13 mouse cellular contexts compared by ENCODE assay signal in the genomic region with DNA sequence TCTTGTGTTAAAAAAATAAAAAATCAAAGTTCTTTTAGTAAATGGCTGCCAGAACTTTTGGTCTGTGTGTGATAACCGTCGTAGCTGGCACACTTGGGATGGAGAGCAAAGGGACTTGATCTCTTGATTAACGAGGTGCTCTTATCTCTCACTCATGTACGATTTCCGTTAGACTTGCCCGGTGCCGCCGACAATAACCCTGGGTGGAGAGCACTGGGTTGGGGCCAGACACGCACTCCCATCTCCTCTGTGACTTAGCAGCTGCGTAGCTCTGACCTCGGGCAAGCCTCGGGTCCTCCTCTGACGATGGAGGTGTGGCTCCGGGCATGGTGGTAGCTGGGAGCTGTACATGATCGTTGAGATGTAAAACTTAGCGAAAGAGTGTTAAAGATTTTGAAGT. TPM values are rescaled to one million over a fixed set of nuclear protein-coding genes. Genes with fewer than 3 reads are reported as not detected.
A peak's percentile ranks its signal among the peaks of the same experiment; 100 is the strongest.
DNase-seq lines count a peak whose midpoint lies in the region; ATAC-seq and TF ChIP-seq lines count a peak whose summit lies in the region.
"Had no signal": no experiment of that assay in that cellular context is flagged by ENCODE, and none has a peak within 500 bp of the region (broad histone marks: within the 10 kb centered on the region; RNA-seq: fewer than 3 reads in every experiment).

No protein-coding gene starts in this region.

- peak overlapping the region; percentile 43 for H3K4me3 ChIP-seq in gastrocnemius, adult 2 months
- H3K4me3 ChIP-seq in midbrain, embryonic 11.5 days (ENCODE audit: low read depth, low read length) = no peak overlapping the region
- H3K4me3 ChIP-seq: neural tube, embryonic 13.5 days had no signal

- no peaks in the 10 kb centered on the region for H3K9me3 ChIP-seq in midbrain, embryonic 11.5 days (ENCODE audit: control insufficient read depth, low read length)
- H3K9me3 ChIP-seq: neural tube, embryonic 13.5 days had no signal

- peak; percentile 48 for ATAC-seq in common myeloid progenitor, adult 5-6 weeks (replicated peaks; ENCODE audit: low read depth, poor library complexity, severe bottlenecking)
- ATAC-seq in midbrain, embryonic 11.5 days (ENCODE audit: low FRiP score) = no peak

- peak overlapping the region; percentile 96 for H3K27ac ChIP-seq in gastrocnemius, adult 2 months
- H3K27ac ChIP-seq in midbrain, embryonic 11.5 days (ENCODE audit: low read depth, low read length) = no peak overlapping the region

- no peak for TF ChIP-seq CTCF in gastrocnemius, adult 2 months (IDR thresholded peaks at IDR 0.05)

- DNase-seq in gastrocnemius, adult 2 months = peak; percentile 64
- DNase-seq in gastrocnemius, postnatal 14 days = no peak
- DNase-seq in kidney, postnatal 14 days = peak; percentile 64
- peak; percentile 53 for DNase-seq in lung, postnatal 14 days
- no peak for DNase-seq in T-cell, adult 2 months (ENCODE audit: low spot score)
- DNase-seq in thymus, postnatal 0 days (ENCODE audit: low spot score) = no peak
- no peak for DNase-seq in midbrain, embryonic 11.5 days (ENCODE audit: low spot score, missing footprints)
- DNase-seq: layer of hippocampus, adult 9-11 months had no signal

- peaks cover 53% of the 10 kb centered on the region for H3K4me1 ChIP-seq in midbrain, embryonic 11.5 days (ENCODE audit: control insufficient read depth, insufficient read depth, low read length)

- no peaks in the 10 kb centered on the region for H3K36me3 ChIP-seq in midbrain, embryonic 11.5 days (ENCODE audit: control insufficient read depth, insufficient read depth, low read length)
- H3K36me3 ChIP-seq: neural tube, embryonic 13.5 days had no signal

- H3K9ac ChIP-seq in midbrain, embryonic 11.5 days (ENCODE audit: low read length) = no peak overlapping the region
- H3K9ac ChIP-seq: neural tube, embryonic 13.5 days had no signal

- no peak overlapping the region for H3K4me2 ChIP-seq in midbrain, embryonic 11.5 days
- H3K4me2 ChIP-seq: neural tube, embryonic 13.5 days had no signal

- intact Hi-C loops in gastrocnemius, adult 2 months (cut with DNase I) = no loop called here
- intact Hi-C loops in gastrocnemius, postnatal 14 days (cut with DNase I; ENCODE audit: low total_unique reads) = no loop called here

- WGBS in midbrain, embryonic 11.5 days = 82% methylated on average over 16 of the region's 16 CpGs

- H3K27me3 ChIP-seq in midbrain, embryonic 11.5 days (ENCODE audit: control insufficient read depth, insufficient read depth, low read length) = no peaks in the 10 kb centered on the region

RNA-seq across cellular contexts. Expression of a gene that starts 15.3 kb away (rescaled TPM):
- total RNA-seq in gastrocnemius, adult 2 months (2021) = 10 to 100 TPM; 55.2 to 77.5 TPM
- total RNA-seq in gastrocnemius, postnatal 14 days (2021) = 100 to 1,000 TPM; 193 to 224 TPM
- total RNA-seq in common myeloid progenitor, adult 5-6 weeks (2017) = under 0.01 TPM in 1 of 2 replicates, not detected in the other
- 4.0 and 4.1 TPM in 2 replicates for polyA plus RNA-seq in thymus, postnatal 0 days (2015; fragmentation: Nextera tagmentation; extraction: Ambion mirVana)
- polyA plus RNA-seq in midbrain, embryonic 11.5 days (2014; fragmentation: Nextera tagmentation; extraction: Ambion mirVana) = 9.6 and 11.2 TPM in 2 replicates

RNA-seq across cellular contexts. Expression of a gene that starts 30.8 kb away (rescaled TPM):
- not detected for total RNA-seq in gastrocnemius, adult 2 months (2021)
- total RNA-seq in gastrocnemius, postnatal 14 days (2021) = not detected
- not detected in 2 replicates for total RNA-seq in common myeloid progenitor, adult 5-6 weeks (2017)
- not detected in 2 replicates for polyA plus RNA-seq in thymus, postnatal 0 days (2015; fragmentation: Nextera tagmentation; extraction: Ambion mirVana)
- not detected in 2 replicates for polyA plus RNA-seq in midbrain, embryonic 11.5 days (2014; fragmentation: Nextera tagmentation; extraction: Ambion mirVana)
- total RNA-seq: gastrocnemius, postnatal 25 days; megakaryocyte, adult 5-6 weeks had no signal
- polyA plus RNA-seq: embryonic facial prominence, embryonic 11.5 days; neural tube, embryonic 13.5 days had no signal

RNA-seq across cellular contexts. Expression of a gene that starts 53.5 kb away (rescaled TPM):
- not detected for total RNA-seq in gastrocnemius, adult 2 months (2021)
- total RNA-seq in gastrocnemius, postnatal 14 days (2021) = not detected
- total RNA-seq in common myeloid progenitor, adult 5-6 weeks (2017) = not detected in 2 replicates
- polyA plus RNA-seq in thymus, postnatal 0 days (2015; fragmentation: Nextera tagmentation; extraction: Ambion mirVana) = 0.40 TPM in 1 of 2 replicates, not detected in the other
- not detected in 2 replicates for polyA plus RNA-seq in midbrain, embryonic 11.5 days (2014; fragmentation: Nextera tagmentation; extraction: Ambion mirVana)
- total RNA-seq: gastrocnemius, postnatal 25 days; megakaryocyte, adult 5-6 weeks had no signal
- polyA plus RNA-seq: embryonic facial prominence, embryonic 11.5 days; neural tube, embryonic 13.5 days had no signal

Comparison
In these comparisons a context has a peak if more than half of its experiments do, and no peak if none do; other contexts are left out.
1. DNase-seq: peak in gastrocnemius, adult 2 months (single experiment), kidney, postnatal 14 days (single experiment) and lung, postnatal 14 days (single experiment); none in gastrocnemius, postnatal 14 days (single experiment), T-cell, adult 2 months (single experiment), thymus, postnatal 0 days (single experiment) and midbrain, embryonic 11.5 days (single experiment).
2. RNA of a gene that starts 15.3 kb away (total RNA-seq): 193 to 224 TPM in gastrocnemius, postnatal 14 days and 55.2 to 77.5 TPM in gastrocnemius, adult 2 months; under 0.01 TPM in common myeloid progenitor, adult 5-6 weeks; every median in the first group is over 10 times any median in the second.